Mouse (Mus musculus) megakaryocyte, embryonic 14.5 days (primary cell): ENCODE measurements around the gene Rora.

Experiments used
- FLI1 ChIP-seq: IDR thresholded peaks from 2 replicates; pipeline ENCODE4 v1.6.1; 2012; ENCODE audit warnings: low read length, inconsistent platforms, mixed read lengths
- GATA1 ChIP-seq: IDR thresholded peaks from 3 replicates; pipeline ENCODE4 v1.6.1; 2012; ENCODE audit warnings: mixed read lengths, low read length, inconsistent platforms, borderline replicate concordance

DNA sequence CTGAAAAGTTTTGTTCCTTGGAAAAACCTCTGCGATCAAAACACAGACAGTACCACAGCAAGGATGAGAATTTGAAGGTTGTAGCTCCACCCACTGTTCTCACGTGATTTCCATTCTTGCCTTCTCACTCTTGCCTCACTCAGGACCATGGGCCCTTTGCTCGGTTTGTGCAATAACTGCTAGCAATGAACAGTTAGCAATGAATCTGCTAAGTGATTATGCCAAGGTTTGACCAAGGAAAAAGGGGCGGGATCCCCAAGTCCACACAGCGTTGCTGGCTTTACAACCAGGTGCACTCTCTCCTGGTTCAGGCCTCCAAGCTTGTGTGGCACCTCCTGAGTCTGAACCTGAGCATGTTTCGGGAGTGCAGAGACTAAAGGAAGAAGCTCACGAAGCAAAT, 576.3 kb downstream of the Rora start:
- TF ChIP-seq GATA1, result no peak
- TF ChIP-seq FLI1, result no peak
